Mouse (Mus musculus) CD4-positive helper T cell, adult 2 months (primary cell): ENCODE measurements at regions not wholly inside any gene's neighbourhood (a gene's known extent, or its start where the extent isn't known, plus 50 kb on each side); places are given as distances from the start of the nearest gene placed in this dataset.

Experiments used
- DNase-seq: peaks from one replicate; pipeline ENCODE4 v3.0.0-alpha.2; 2012; ENCODE audit warnings: low read depth, missing footprints, low spot score

GRCm38 (mm10) chr6:89006997-89007396 lies 104.9 kb downstream of the Tpra1 start:
- no peak for DNase-seq

DNA sequence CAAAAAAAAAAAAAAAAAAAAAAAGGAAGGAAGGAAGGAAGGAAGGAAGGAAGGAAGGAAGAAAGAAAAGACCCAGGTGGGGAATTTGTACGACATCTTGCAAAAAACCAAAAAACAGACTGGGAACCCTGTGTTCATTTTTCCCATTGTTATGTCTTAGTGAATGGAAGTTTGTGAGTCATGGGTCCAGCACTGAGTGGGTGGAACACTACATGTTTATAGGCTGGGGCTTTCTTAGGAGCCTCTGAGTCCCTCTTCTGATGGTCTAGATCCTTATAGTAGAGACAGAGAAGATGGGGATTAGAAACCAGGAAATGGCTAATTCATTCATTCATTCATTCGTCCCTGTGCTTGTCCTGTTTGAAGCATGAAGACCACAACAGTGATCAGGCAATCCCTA lies 105.5 kb downstream of the Tpra1 start:
- no peak for DNase-seq

DNA sequence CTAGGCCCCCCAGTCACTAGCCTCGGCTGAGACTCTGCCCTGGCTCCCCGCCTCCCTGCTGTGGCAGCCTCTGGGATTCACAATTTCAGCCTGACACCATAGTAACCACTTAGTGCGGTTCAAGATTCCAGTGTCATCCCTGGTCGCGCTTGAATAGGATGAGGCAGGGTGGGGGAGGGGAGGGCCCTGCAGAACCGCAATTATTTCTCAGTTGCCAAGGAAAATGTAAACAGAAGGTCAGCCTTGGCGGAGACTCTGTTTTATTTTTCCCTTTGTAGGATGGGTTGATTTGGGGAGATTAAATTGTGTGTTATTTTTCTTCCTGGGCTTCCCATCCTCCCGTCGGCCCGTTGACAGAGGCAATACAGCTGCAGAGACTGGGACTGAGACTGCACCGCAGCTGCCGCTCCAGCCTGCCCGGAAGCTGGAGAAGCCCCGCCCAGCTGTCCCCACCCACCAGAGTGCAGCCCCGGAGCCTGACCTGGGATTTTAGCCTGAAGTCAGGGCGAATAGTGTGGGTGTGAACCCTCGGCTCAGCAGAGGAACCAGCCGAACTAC lies 106.6 kb downstream of the Tpra1 start:
- no peak for DNase-seq

DNA sequence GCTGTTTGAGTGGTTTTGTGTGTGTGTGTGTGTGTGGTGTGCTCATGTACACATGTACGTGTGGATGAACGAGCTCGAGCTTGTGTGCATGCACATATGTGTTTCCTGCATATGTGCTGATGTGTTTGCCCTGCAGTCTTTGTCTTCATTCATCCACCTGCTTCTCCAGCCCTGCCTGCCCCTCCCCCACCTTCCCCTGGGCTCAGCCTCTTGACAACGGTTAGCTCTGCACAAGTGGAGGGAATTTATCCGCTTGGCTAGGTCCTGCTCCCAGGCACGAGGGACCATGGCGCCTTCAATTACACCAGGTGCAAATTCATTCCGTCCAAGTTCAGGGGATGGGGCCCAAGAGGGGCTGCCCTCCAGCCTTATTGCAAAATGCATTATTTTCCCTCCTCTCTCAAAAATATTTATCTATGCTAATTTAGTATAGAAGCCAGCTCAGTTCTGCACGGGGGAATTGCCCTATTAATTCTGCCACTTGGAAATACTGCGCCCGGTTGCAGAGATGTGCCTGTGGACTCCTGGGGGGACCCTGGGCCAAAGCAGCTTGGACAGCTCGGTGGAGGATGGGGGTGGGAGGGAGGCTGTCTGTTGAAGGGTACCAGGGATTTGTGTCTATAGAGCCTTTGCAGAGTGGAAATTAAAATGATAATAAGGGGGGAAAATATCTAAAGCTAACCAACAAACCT lies 111.1 kb downstream of the Tpra1 start:
- DNase-seq, result no peak

DNA sequence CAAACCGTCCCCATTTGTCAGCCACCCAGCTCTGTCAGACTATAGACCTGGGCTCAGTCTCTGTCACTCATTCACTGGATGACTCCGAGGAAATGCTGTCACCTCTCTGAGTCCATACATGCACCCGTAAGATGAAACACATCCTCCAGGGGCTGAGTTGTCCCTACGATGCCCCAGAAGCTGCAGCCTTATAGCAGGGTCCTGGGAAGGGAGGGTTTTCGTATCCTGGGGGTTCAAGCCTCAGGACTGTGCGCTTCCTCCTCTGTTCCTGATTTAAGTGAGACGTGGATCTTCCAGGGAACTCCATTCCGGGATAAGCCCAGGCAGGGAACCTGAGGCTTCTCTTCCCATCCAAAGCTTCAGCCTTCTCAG lies 111.6 kb downstream of the Tpra1 start:
- DNase-seq, result no peak

GRCm38 (mm10) chr6:89024101-89024650 lies 122.1 kb downstream of the Tpra1 start:
- no peak for DNase-seq

DNA sequence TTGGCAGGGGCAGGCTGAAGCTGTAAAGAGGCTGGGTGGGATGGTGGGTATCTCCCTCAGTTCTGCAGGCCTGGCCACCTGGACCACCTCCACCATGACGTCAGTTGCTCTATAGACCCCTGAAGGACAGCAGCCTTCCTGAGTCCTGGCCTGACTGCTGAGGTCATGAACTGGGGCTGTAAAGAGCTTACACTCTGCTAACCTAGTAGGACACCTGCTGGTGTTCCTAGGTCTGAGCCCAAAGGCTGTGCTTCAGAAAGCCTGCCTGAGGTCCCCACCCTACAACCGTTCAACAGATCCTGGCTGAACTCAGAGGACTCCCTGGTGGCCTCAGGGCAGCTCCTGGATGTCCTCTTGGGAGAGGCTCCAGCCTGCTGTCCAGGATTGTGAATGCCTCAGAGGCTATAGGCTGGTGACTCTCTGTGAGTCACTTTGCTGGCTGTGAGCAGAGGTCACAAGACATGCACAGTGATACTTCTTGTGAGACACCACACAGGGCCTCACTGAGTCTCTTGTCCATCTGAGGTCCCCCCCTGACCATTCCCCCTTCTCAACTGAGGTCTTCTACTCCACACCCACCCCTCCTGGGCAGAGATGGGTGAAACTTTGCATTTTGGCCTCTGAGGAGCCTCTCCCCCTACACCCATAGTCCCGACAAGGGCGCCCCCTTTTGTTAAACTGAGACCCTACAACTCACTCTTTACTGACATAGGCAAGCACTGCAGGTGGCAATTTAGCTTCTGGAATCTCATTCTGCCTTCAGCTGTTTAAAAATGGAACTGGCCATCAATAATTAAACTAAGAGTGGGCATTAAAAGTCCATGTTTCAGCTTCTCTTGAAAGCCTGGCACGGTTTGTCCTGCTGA lies 131.6 kb downstream of the Tpra1 start:
- no peak for DNase-seq

DNA sequence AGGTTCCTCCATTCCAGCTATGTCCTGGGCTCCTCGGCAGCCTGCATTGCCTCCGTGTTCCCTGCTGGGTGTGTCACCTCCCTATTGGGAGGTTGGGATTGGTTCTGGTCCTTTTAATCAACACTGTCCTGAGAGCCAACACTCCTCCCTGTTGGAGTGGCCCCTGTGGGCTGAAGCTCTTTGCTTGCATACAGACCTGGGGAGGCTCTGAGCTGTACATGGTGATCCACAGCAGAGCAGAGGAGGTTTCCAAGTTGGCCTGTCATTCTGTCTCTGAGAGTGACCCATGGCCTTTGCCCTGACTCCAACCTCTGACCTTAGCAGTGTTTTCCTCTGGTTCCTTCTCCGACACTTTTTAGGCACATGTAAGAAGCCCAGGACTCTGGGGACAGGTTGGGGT lies 132.4 kb downstream of the Tpra1 start:
- DNase-seq, result no peak

GRCm38 (mm10) chr6:89035061-89035835 lies 133.2 kb downstream of the Tpra1 start:
- DNase-seq, result no peak

DNA sequence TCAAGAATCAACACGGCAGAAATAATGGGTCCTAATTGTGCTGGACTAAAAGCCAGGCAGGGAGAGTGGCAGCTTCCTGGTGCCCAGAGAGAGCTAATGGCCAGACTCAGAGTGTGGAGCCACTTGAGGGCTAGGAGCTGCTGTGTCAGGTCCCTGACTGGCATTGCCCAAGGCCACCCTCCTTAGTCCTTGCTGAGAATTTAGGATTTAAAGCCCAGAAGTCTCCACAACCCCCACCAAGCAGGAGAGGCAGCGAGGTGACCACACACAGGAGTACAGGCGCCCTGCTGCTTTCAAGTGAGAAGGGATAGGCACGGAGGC lies 133.7 kb downstream of the Tpra1 start:
- DNase-seq, result no peak

GRCm38 (mm10) chr6:89037392-89037791 lies 135.3 kb downstream of the Tpra1 start:
- DNase-seq, result no peak

- DNase-seq, result no peak
Measured at GRCm38 (mm10) chr6:89037901-89038300, 135.8 kb downstream of the Tpra1 start.

- no peak for DNase-seq
Measured at GRCm38 (mm10) chr6:89040919-89041318, 138.9 kb downstream of the Tpra1 start.

GRCm38 (mm10) chr6:89042478-89043239 lies 140.6 kb downstream of the Tpra1 start:
- peak; percentile 75 for DNase-seq

DNA sequence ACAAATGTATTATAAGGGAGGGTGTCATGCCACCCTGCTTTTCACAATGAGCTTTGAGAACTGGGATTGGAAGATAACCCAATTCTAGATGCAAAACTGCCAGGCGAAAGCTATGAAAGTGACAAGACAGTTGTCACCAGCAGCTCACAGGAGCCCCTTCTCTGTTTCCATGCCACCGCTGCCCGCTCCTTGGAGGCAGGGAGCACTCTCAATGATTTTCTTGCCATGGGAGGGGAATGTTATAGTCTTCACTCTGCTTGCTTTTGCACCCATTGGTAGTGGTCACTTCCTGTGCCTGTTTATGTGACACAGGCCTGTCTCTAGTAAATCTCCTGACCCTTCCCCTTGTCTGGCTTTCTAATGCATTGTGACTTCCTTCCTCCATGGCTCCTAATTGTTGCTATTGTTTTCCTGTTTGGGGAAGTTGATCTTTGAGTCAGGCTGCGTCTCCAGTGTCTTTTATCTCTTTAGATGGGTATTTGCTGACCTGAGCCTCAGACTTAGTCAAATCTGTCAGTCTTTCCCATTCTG lies 143.4 kb downstream of the Tpra1 start:
- no peak for DNase-seq

GRCm38 (mm10) chr6:89046476-89046875 lies 144.4 kb downstream of the Tpra1 start:
- DNase-seq, result no peak

DNA sequence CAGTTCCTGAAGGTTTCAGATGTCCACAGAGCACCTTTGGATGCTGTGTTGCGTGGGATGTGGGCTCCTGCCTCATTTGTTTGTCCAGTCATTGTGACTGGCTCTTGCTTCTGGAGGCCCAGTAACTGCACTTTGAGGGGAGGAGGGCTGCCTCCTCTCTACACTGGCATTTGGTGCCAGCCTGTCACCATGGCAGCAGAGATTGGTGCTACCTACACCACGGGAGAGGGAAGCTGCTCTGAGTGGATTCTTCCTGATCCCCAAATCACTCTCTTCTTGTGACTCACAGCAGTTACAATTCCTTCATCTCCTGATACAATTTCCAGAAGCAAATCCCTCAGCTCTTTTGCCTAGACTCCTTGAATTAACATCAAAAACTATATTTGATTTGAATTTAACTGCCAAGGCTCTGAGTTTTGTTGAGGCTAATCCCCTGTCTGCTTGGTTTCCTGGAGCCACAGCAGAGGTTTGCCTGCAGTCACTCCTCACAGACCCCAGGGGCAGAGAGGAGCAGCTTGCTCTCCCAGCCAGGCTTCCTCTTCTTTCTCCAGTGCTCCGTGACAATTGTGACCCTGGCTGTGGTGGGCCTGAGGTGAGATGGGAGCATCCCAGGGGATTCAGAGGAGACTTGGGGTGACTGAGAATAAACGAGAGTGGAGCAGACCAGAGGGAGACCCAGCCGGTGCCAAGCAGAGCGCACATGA lies 145.7 kb downstream of the Tpra1 start:
- no peak for DNase-seq

GRCm38 (mm10) chr6:89049290-89049689 lies 147.2 kb downstream of the Tpra1 start:
- DNase-seq, result no peak

DNA sequence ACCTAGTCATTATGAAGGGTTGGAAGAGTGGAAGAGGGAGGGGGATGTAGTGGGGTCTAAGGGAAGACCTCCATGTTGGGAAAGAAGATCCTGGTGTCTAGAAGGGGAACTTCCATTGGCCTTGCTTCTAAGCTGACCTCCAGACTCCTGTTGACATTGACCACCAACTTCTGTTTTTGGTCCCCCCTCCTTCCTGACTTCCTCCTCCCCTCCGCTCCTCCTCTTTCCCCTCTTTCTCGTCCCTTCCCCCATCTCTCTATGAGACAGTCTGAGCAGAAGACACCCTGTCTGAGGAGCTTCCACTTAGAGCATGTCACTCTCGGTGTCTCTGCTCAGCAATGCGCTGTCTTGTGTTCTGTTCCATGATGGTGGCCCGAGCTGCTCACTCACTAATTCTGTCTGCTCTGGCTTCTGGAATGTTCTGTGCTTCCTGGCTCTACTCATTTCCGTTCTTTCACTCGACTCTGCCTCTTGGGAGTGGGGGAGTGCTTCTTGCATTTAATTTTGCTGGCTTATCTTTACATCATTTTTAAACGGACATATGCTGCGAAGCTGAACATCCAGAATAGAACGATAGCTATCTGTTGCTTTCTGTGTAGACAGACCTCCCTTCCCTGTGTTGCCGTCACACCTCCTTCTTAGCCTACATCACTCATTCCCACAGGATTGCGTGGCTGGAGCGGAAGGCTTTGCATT lies 148.7 kb downstream of the Tpra1 start:
- no peak for DNase-seq
